Mouse (Mus musculus) adrenal gland, adult 8-10 months (tissue): ENCODE results near the gene Kmt5c. TPM values are rescaled to one million over a fixed set of nuclear protein-coding genes. Genes with fewer than 3 reads are reported as not detected.
"Not testable (repeated sequence)": the region's sequence is repeated elsewhere in the genome, so short reads cannot be mapped to it uniquely, and the experiment has no call there.

ENCODE experiments used
- DNase-seq: peaks from one replicate; pipeline ENCODE4 v3.0.0; 2022
- total RNA-seq, 4 experiments: library from RNA; stranded (reverse); gene quantifications; 2 replicates each; pipeline ENCODE4 v1.2.4; 2022

Kmt5c gene
- total RNA-seq, 4 experiments from 2014 or later: 31.0 to 59.8 (median 43.8) TPM

- peak; percentile 27 for DNase-seq
Observed at GRCm38 (mm10) chr7:4789436-4789935, 49.6 kb downstream of the Kmt5c start, which contains the start of gene Tmem238. Gene Tmem238 (minus strand): TSS chr7:4789656.

DNA sequence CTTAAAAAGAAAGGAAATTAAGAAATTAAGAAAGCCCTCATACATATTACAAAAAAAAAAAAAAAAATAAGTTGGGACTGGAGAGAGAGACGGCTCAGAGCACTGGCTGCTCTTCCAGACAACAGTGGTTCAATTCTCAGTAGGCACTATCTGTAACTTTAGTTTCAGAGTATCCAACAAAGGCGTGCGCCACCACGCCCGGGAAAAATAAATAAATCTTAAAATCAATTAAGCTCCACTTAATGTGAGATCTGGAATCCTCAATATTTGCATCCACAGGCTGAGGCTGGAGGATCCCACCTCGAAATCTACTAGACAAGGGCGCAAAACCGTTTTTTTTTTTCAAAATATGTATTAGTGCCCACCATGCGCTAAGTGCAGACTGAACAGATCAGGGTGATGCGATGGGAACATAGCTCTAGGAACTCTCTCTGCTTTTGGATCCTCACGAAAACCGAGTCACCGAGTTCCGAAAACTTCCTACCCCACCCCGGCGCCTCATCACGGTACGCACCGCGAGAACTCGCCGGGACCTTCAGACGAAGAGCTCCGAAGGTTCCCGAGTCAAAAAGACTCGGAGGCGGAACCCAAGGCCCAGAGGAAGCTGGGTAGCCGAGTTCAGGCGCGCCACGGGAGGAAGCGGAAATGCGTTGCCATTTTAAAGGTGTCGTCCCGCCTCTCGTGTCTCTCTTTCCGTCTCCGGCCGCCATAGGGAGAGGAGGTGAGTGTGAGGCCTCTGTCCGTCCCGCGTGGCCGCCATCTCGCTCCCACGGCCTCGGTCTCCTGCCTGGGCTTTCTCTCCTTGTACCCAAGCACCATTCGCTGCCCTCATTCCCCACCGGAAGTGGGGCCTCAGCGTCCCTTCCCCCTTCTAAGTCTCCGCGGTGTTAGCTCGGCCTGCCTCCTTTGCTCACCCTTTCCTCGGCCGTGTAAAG lies 52.6 kb downstream of the Kmt5c start, which contains the start of gene Rpl28:
TSS of gene Rpl28 (plus strand) at position 597 of the 935 bp plus-strand sequence.
- peak; percentile 95 for DNase-seq

DNA sequence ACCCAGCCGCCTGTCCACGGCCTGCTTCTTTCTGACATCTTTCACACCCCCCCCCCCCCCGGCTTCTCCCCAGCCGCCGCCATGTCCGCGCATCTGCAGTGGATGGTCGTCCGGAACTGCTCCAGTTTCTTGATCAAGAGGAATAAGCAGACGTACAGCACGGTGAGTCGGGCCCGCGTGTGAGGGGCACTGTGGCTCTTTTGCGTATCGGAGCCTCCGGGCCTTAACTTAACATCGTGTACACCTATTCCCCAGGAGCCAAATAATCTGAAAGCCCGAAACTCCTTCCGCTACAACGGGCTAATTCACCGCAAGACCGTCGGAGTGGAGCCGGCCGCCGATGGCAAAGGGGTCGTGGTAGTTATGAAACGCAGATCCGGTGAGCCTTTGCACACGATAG lies 53.3 kb downstream of the Kmt5c start:
- DNase-seq: not testable (repeated sequence)

DNA sequence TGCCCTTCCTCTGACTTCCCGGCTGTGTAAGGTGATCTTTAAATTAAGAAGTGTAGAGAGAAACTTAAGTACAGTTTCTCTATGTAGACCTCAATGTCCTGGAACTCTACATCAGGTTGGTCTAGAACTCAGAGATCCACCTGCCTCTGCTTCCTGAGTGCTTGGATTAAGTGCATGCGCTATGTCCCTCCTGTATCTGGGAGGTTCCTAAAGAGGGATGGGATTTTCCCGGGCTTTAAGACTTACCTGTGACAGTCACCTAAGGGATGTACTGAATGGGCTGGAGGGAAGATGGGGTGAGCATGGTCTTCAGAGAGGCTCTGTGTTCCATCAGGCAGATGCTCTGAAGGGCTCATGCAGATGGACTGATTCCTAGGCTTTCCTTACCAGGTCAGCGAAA lies 53.8 kb downstream of the Kmt5c start:
- no peak for DNase-seq

DNA sequence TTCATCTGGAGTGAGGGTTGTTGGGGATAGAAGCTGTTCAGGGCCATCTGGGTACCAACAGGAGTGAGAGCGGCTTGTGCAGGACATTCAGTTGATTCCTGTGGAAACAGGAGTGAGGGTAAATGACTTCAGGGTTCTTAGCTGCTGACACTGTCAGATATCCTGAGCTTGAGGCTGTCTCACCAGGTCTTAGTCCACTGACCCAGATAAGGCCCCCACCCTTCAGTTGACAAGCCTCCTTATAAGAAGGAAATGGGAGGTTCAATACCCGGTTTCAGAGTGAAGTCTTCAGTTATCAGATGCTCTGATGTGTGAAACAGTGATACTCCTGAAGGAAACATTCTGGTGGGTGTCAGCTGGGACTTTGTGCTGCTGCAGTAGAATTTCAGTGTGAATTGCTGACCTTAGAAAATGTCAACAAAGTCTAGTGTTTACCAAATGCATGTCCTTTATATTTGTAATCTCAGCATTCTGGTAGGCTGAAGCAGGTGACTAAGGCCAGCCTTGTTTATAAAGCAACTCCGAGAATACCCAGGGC lies 54.8 kb downstream of the Kmt5c start:
- no peak for DNase-seq

- DNase-seq: no peak
Observed at GRCm38 (mm10) chr7:4795767-4796433, 56.0 kb downstream of the Kmt5c start.

Other genes with a start within 250 kb of the Kmt5c start
- gene Ppp1r12c, start 238.4 kb upstream of the Kmt5c start, total RNA-seq: 100 to 1,000 TPM in 3 of 4 experiments, 10 to 100 TPM in 1; 76.7 to 152 (median 113) TPM
- gene Tnnt1, start 223.7 kb upstream of the Kmt5c start, total RNA-seq: 1 to 10 TPM in 2 of 4 experiments, under 1 TPM in 2; 0.46 to 1.5 (median 1.1) TPM
- 1 to 10 TPM; 1.3 to 3.1 (median 2.5) TPM for gene Tnni3, start 215.9 kb upstream of the Kmt5c start, total RNA-seq
- gene Dnaaf3, start 207.7 kb upstream of the Kmt5c start, total RNA-seq: 1 to 10 TPM in 2 of 4 experiments, under 1 TPM in 2; 0.64 to 1.2 (median 1.0) TPM
- 10 to 100 TPM in 1 of 4 experiments, 1 to 10 TPM in 3; 5.7 to 10.0 (median 8.6) TPM for gene Syt5, start 192.6 kb upstream of the Kmt5c start, total RNA-seq
- gene Ptprh, start 136.1 kb upstream of the Kmt5c start, total RNA-seq: not detected
- gene Tmem86b, start 108.7 kb upstream of the Kmt5c start, total RNA-seq: 10 to 100 TPM in 2 of 4 experiments, 1 to 10 TPM in 2; 6.6 to 14.2 (median 9.5) TPM
- gene Ppp6r1, start 81.1 kb upstream of the Kmt5c start, total RNA-seq: 100 to 1,000 TPM in 1 of 4 experiments, 10 to 100 TPM in 3; 97.9 to 103 (median 98.5) TPM
- gene Hspbp1, start 55.0 kb upstream of the Kmt5c start, total RNA-seq: 10 to 100 TPM; 43.1 to 66.5 (median 50.5) TPM
- gene Brsk1, start 49.5 kb upstream of the Kmt5c start, total RNA-seq: 1 to 10 TPM; 4.2 to 8.0 (median 7.4) TPM
- 1 to 10 TPM in 1 of 4 experiments, under 1 TPM in 3; 0.49 to 1.1 (median 0.73) TPM for gene Tmem150b, start 14.9 kb upstream of the Kmt5c start, total RNA-seq
- 10 to 100 TPM in 1 of 4 experiments, 1 to 10 TPM in 3; 5.1 to 10.3 (median 9.1) TPM for gene Cox6b2, start 13.0 kb downstream of the Kmt5c start, total RNA-seq
- gene Fam71e2, start 31.2 kb downstream of the Kmt5c start, total RNA-seq: not detected
- gene Il11, start 42.7 kb downstream of the Kmt5c start, total RNA-seq: under 1 TPM; 0.28 to 0.37 (median 0.32) TPM
- gene Tmem190, start 42.8 kb downstream of the Kmt5c start, total RNA-seq: not detected
- 10 to 100 TPM in 2 of 4 experiments, 1 to 10 TPM in 2; 7.2 to 11.8 (median 10.1) TPM for gene Tmem238, start 49.5 kb downstream of the Kmt5c start, total RNA-seq
- 100 to 1,000 TPM; 593 to 922 (median 693) TPM for gene Rpl28, start 52.8 kb downstream of the Kmt5c start, total RNA-seq
- 100 to 1,000 TPM in 3 of 4 experiments, 10 to 100 TPM in 1; 96.8 to 127 (median 118) TPM for gene Ube2s, start 72.5 kb downstream of the Kmt5c start, total RNA-seq
- gene Shisa7, start 104.6 kb downstream of the Kmt5c start, total RNA-seq: 1 to 10 TPM; 2.0 to 5.6 (median 4.0) TPM
- gene Isoc2b, start 130.1 kb downstream of the Kmt5c start, total RNA-seq: 10 to 100 TPM; 14.0 to 28.7 (median 19.1) TPM
- 10 to 100 TPM; 21.8 to 38.6 (median 30.3) TPM for gene Isoc2a, start 137.0 kb downstream of the Kmt5c start, total RNA-seq
- under 1 TPM in 1 of 4 experiments, not detected in 3; 0.26 TPM for gene Gm36210, start 166.4 kb downstream of the Kmt5c start, total RNA-seq
- 10 to 100 TPM; 14.4 to 20.6 (median 16.2) TPM for gene Zfp628, start 175.1 kb downstream of the Kmt5c start, total RNA-seq
- gene Nat14, start 181.9 kb downstream of the Kmt5c start, total RNA-seq: 10 to 100 TPM in 2 of 4 experiments, 1 to 10 TPM in 2; 8.5 to 13.3 (median 10.4) TPM
- gene Ssc5d, start 185.7 kb downstream of the Kmt5c start, total RNA-seq: 1 to 10 TPM; 1.7 to 4.5 (median 2.2) TPM
- 1 to 10 TPM in 2 of 4 experiments, under 1 TPM in 1, not detected in 1; 0.45 to 2.1 (median 1.8) TPM for gene Sbk2, start 224.3 kb downstream of the Kmt5c start, total RNA-seq
- under 1 TPM; 0.15 to 0.74 (median 0.34) TPM for gene Sbk3, start 231.1 kb downstream of the Kmt5c start, total RNA-seq